Mouse (Mus musculus): ENCODE measurements around the gene Bmp7.

GRCm38 (mm10) chr2:172843903-172844302, 96.2 kb downstream of the Bmp7 start:
- no peak for TF ChIP-seq CTCF (IDR thresholded peaks at IDR 0.05)
- TF ChIP-seq EP300 (IDR thresholded peaks at IDR 0.05) = no peak

All from lung, postnatal 0 days (tissue).